Mouse (Mus musculus): Measurements from ENCODE around the gene Srp54a. TPM values are rescaled to one million over a fixed set of nuclear protein-coding genes. Genes with fewer than 3 reads are reported as not detected.
"Not testable (repeated sequence)": the region's sequence is repeated elsewhere in the genome, so short reads cannot be mapped to it uniquely, and the experiment has no call there.

Srp54a gene
- polyA plus RNA-seq, 1 experiment from 2014 or later = 140 TPM

GRCm38 (mm10) chr12:55155449-55155783 lies 75.4 kb downstream of the Srp54a start:
- WGBS = 0% methylated on average over 13 of the region's 24 CpGs
- H3K27ac ChIP-seq; H3K27me3 ChIP-seq (ENCODE audit: poor library complexity, severe bottlenecking); DNase-seq (ENCODE audit: extremely low spot score, low spot score); H3K36me3 ChIP-seq (replicated peaks); H3K9me3 ChIP-seq; H3K4me1 ChIP-seq: not testable (repeated sequence)
- peak overlapping the region; percentile 42 for H3K4me3 ChIP-seq

Other genes starting within 250 kb of the Srp54a start
- 198 and 200 TPM in 2 replicates for gene Cfl2, start 217.4 kb upstream of the Srp54a start, polyA plus RNA-seq (2016; fragmentation: Nextera tagmentation; extraction: Ambion mirVana)
- not detected in 2 replicates for gene Gm20403, start 93.7 kb upstream of the Srp54a start, polyA plus RNA-seq (2016; fragmentation: Nextera tagmentation; extraction: Ambion mirVana)
- gene Baz1a, start 65.9 kb upstream of the Srp54a start, polyA plus RNA-seq (2016; fragmentation: Nextera tagmentation; extraction: Ambion mirVana) = 35.6 and 41.0 TPM in 2 replicates
- gene 2700097O09Rik, start 152 bp upstream of the Srp54a start, polyA plus RNA-seq (2016; fragmentation: Nextera tagmentation; extraction: Ambion mirVana) = 45.3 and 49.4 TPM in 2 replicates
- 8.5 and 9.3 TPM in 2 replicates for gene Fam177a, start 44.2 kb downstream of the Srp54a start, polyA plus RNA-seq (2016; fragmentation: Nextera tagmentation; extraction: Ambion mirVana)
- gene Srp54b, start 74.8 kb downstream of the Srp54a start, polyA plus RNA-seq (2016; fragmentation: Nextera tagmentation; extraction: Ambion mirVana) = 44.0 and 47.5 TPM in 2 replicates
- 2.1 and 4.0 TPM in 2 replicates for gene 1700047I17Rik2, start 119.3 kb downstream of the Srp54a start, polyA plus RNA-seq (2016; fragmentation: Nextera tagmentation; extraction: Ambion mirVana)
- gene Srp54c, start 149.9 kb downstream of the Srp54a start, polyA plus RNA-seq (2016; fragmentation: Nextera tagmentation; extraction: Ambion mirVana) = 56.0 and 57.1 TPM in 2 replicates
- 19.0 and 19.4 TPM in 2 replicates for gene 1110008L16Rik, start 219.3 kb downstream of the Srp54a start, polyA plus RNA-seq (2016; fragmentation: Nextera tagmentation; extraction: Ambion mirVana)
- gene Ppp2r3c, start 222.7 kb downstream of the Srp54a start, polyA plus RNA-seq (2016; fragmentation: Nextera tagmentation; extraction: Ambion mirVana) = 23.1 and 23.2 TPM in 2 replicates

All from forebrain, embryonic 10.5 days (tissue).